Mouse (Mus musculus): Measurements from ENCODE around the gene Rap1gap2. TPM values are rescaled to one million over a fixed set of nuclear protein-coding genes. Genes with fewer than 3 reads are reported as not detected.

Gene Rap1gap2
- total RNA-seq, 2 experiments from 2014 or later, result 77.8 to 87.8 TPM

GRCm38 (mm10) chr11:74479715-74480289 lies 130.9 kb downstream of the Rap1gap2 start:
- intact Hi-C loops (cut with DNase I), result no loop called here
- peak; percentile 67 for DNase-seq

- no peak for DNase-seq
- intact Hi-C loops (cut with DNase I), result no loop called here
Measured at GRCm38 (mm10) chr11:74478877-74479276, 131.8 kb downstream of the Rap1gap2 start.

GRCm38 (mm10) chr11:74472671-74473070 lies 138.0 kb downstream of the Rap1gap2 start:
- intact Hi-C loops (cut with DNase I), result no loop called here
- peak; percentile 38 for DNase-seq

- intact Hi-C loops (cut with DNase I), result no loop called here
- DNase-seq, result peak; percentile 74
Measured at GRCm38 (mm10) chr11:74468195-74468594, 142.5 kb downstream of the Rap1gap2 start.

GRCm38 (mm10) chr11:74465712-74466111 lies 145.0 kb downstream of the Rap1gap2 start:
- intact Hi-C loops (cut with DNase I), result no loop called here
- DNase-seq, result no peak

GRCm38 (mm10) chr11:74464181-74464977 lies 146.3 kb downstream of the Rap1gap2 start:
- intact Hi-C loops (cut with DNase I), result no loop called here
- DNase-seq, result no peak

- intact Hi-C loops (cut with DNase I), result no loop called here
- DNase-seq, result peak; percentile 45
Measured at GRCm38 (mm10) chr11:74462651-74463050, 148.1 kb downstream of the Rap1gap2 start.

GRCm38 (mm10) chr11:74459651-74460050 lies 151.1 kb downstream of the Rap1gap2 start:
- intact Hi-C loops (cut with DNase I), result no loop called here
- no peak for DNase-seq

GRCm38 (mm10) chr11:74458400-74458799 lies 152.3 kb downstream of the Rap1gap2 start:
- intact Hi-C loops (cut with DNase I), result no loop called here
- no peak for DNase-seq

- no peak for DNase-seq
- intact Hi-C loops (cut with DNase I), result no loop called here
Measured at GRCm38 (mm10) chr11:74457194-74457593, 153.5 kb downstream of the Rap1gap2 start.

GRCm38 (mm10) chr11:74448556-74448955 lies 162.2 kb downstream of the Rap1gap2 start:
- DNase-seq, result no peak
- intact Hi-C loops (cut with DNase I), result no loop called here

- DNase-seq, result no peak
- intact Hi-C loops (cut with DNase I), result no loop called here
Measured at GRCm38 (mm10) chr11:74447991-74448403, 162.7 kb downstream of the Rap1gap2 start.

GRCm38 (mm10) chr11:74445591-74445990 lies 165.1 kb downstream of the Rap1gap2 start:
- no peak for DNase-seq
- intact Hi-C loops (cut with DNase I), result no loop called here

- intact Hi-C loops (cut with DNase I), result no loop called here
- DNase-seq, result no peak
Measured at GRCm38 (mm10) chr11:74443924-74444256, 166.8 kb downstream of the Rap1gap2 start.

GRCm38 (mm10) chr11:74443147-74443923 lies 167.4 kb downstream of the Rap1gap2 start:
- DNase-seq, result no peak
- intact Hi-C loops (cut with DNase I), result no loop called here

- DNase-seq, result no peak
Measured at GRCm38 (mm10) chr11:74442396-74442795, 168.3 kb downstream of the Rap1gap2 start.

GRCm38 (mm10) chr11:74440112-74440511 lies 170.6 kb downstream of the Rap1gap2 start:
- no peak for DNase-seq
- intact Hi-C loops (cut with DNase I), result no loop called here

More at GRCm38 (mm10) chr11:74442396-74442795, 168.3 kb downstream of the Rap1gap2 start:
- intact Hi-C loops (cut with DNase I), result no loop called here

GRCm38 (mm10) chr11:74439202-74439601 lies 171.5 kb downstream of the Rap1gap2 start:
- DNase-seq, result no peak

GRCm38 (mm10) chr11:74438249-74438648 lies 172.5 kb downstream of the Rap1gap2 start:
- DNase-seq, result no peak
- intact Hi-C loops (cut with DNase I), result no loop called here

More at GRCm38 (mm10) chr11:74439202-74439601, 171.5 kb downstream of the Rap1gap2 start:
- intact Hi-C loops (cut with DNase I), result no loop called here

- intact Hi-C loops (cut with DNase I), result no loop called here
- no peak for DNase-seq
Measured at GRCm38 (mm10) chr11:74435366-74435765, 175.3 kb downstream of the Rap1gap2 start.

GRCm38 (mm10) chr11:74433000-74433399 lies 177.7 kb downstream of the Rap1gap2 start:
- DNase-seq, result no peak
- intact Hi-C loops (cut with DNase I), result no loop called here
